Mouse (Mus musculus): ENCODE measurements around the gene Ston2. TPM values are rescaled to one million over a fixed set of nuclear protein-coding genes. Genes with fewer than 3 reads are reported as not detected.

Ston2 gene
- polyA plus RNA-seq, 1 experiment from 2014 or later, result 6.7 TPM

GRCm38 (mm10) chr12:91696231-91696630, 92.0 kb downstream of the Ston2 start:
- Histone ChIP-seq H3K9ac (ENCODE audit: low read depth, low read length) (no peak overlapping the region), H3K4me3 (ENCODE audit: low read depth, low read length) (no peak overlapping the region), H3K27ac (ENCODE audit: low read depth, low read length) (no peak overlapping the region), H3K27me3 (ENCODE audit: control insufficient read depth, insufficient read depth, low read length) (no peaks in the 10 kb centered on the region), H3K4me2 (no peak overlapping the region), H3K36me3 (ENCODE audit: control insufficient read depth, insufficient read depth, low read length) (no peaks in the 10 kb centered on the region), H3K4me1 (ENCODE audit: control insufficient read depth, insufficient read depth, low read length) (no peaks in the 10 kb centered on the region), H3K9me3 (replicated peaks; ENCODE audit: control insufficient read depth, low read length) (no peaks in the 10 kb centered on the region)
- ATAC-seq (replicated peaks; ENCODE audit: insufficient number of reproducible peaks, low FRiP score, low TSS enrichment), result no peak
- WGBS (ENCODE audit: insufficient replicate concordance), result 91% methylated on average over 4 of the region's 4 CpGs

- Histone ChIP-seq H3K36me3 (ENCODE audit: control insufficient read depth, insufficient read depth, low read length) (no peaks in the 10 kb centered on the region), H3K9me3 (replicated peaks; ENCODE audit: control insufficient read depth, low read length) (no peaks in the 10 kb centered on the region), H3K4me2 (no peak overlapping the region), H3K27me3 (ENCODE audit: control insufficient read depth, insufficient read depth, low read length) (no peaks in the 10 kb centered on the region), H3K4me3 (ENCODE audit: low read depth, low read length) (no peak overlapping the region), H3K27ac (ENCODE audit: low read depth, low read length) (no peak overlapping the region), H3K9ac (ENCODE audit: low read depth, low read length) (no peak overlapping the region), H3K4me1 (ENCODE audit: control insufficient read depth, insufficient read depth, low read length) (no peaks in the 10 kb centered on the region)
- ATAC-seq (replicated peaks; ENCODE audit: insufficient number of reproducible peaks, low FRiP score, low TSS enrichment), result no peak
- WGBS (ENCODE audit: insufficient replicate concordance), result 78% methylated on average over 4 of the region's 4 CpGs
Observed at GRCm38 (mm10) chr12:91695761-91696160, 92.4 kb downstream of the Ston2 start.

- no peaks in the 10 kb centered on the region for H3K36me3 ChIP-seq (ENCODE audit: control insufficient read depth, insufficient read depth, low read length)
- no peak overlapping the region for H3K27ac ChIP-seq (ENCODE audit: low read depth, low read length)
- no peak overlapping the region for H3K4me3 ChIP-seq (ENCODE audit: low read depth, low read length)
- H3K4me1 ChIP-seq (ENCODE audit: control insufficient read depth, insufficient read depth, low read length), result no peaks in the 10 kb centered on the region
- no peaks in the 10 kb centered on the region for H3K27me3 ChIP-seq (ENCODE audit: control insufficient read depth, insufficient read depth, low read length)
- 68% methylated on average over 4 of the region's 4 CpGs for WGBS (ENCODE audit: insufficient replicate concordance)
- no peaks in the 10 kb centered on the region for H3K9me3 ChIP-seq (replicated peaks; ENCODE audit: control insufficient read depth, low read length)
- no peak overlapping the region for H3K4me2 ChIP-seq
- no peak overlapping the region for H3K9ac ChIP-seq (ENCODE audit: low read depth, low read length)
- ATAC-seq (replicated peaks; ENCODE audit: insufficient number of reproducible peaks, low FRiP score, low TSS enrichment), result no peak
Observed at GRCm38 (mm10) chr12:91694748-91695147, 93.4 kb downstream of the Ston2 start.

GRCm38 (mm10) chr12:91693566-91693965, 94.6 kb downstream of the Ston2 start:
- no peak overlapping the region for H3K27ac ChIP-seq (ENCODE audit: low read depth, low read length)
- ATAC-seq (replicated peaks; ENCODE audit: insufficient number of reproducible peaks, low FRiP score, low TSS enrichment), result no peak
- WGBS (ENCODE audit: insufficient replicate concordance), result 74% methylated on average over 7 of the region's 7 CpGs
- H3K36me3 ChIP-seq (ENCODE audit: control insufficient read depth, insufficient read depth, low read length), result no peaks in the 10 kb centered on the region
- no peaks in the 10 kb centered on the region for H3K9me3 ChIP-seq (replicated peaks; ENCODE audit: control insufficient read depth, low read length)
- H3K27me3 ChIP-seq (ENCODE audit: control insufficient read depth, insufficient read depth, low read length), result no peaks in the 10 kb centered on the region
- no peak overlapping the region for H3K4me2 ChIP-seq
- H3K9ac ChIP-seq (ENCODE audit: low read depth, low read length), result no peak overlapping the region
- H3K4me3 ChIP-seq (ENCODE audit: low read depth, low read length), result no peak overlapping the region
- H3K4me1 ChIP-seq (ENCODE audit: control insufficient read depth, insufficient read depth, low read length), result no peaks in the 10 kb centered on the region

GRCm38 (mm10) chr12:91692991-91693390, 95.2 kb downstream of the Ston2 start:
- Histone ChIP-seq H3K27ac (ENCODE audit: low read depth, low read length) (no peak overlapping the region), H3K4me1 (ENCODE audit: control insufficient read depth, insufficient read depth, low read length) (no peaks in the 10 kb centered on the region), H3K27me3 (ENCODE audit: control insufficient read depth, insufficient read depth, low read length) (no peaks in the 10 kb centered on the region), H3K36me3 (ENCODE audit: control insufficient read depth, insufficient read depth, low read length) (no peaks in the 10 kb centered on the region), H3K9me3 (replicated peaks; ENCODE audit: control insufficient read depth, low read length) (no peaks in the 10 kb centered on the region), H3K9ac (ENCODE audit: low read depth, low read length) (no peak overlapping the region), H3K4me2 (no peak overlapping the region), H3K4me3 (ENCODE audit: low read depth, low read length) (no peak overlapping the region)
- ATAC-seq (replicated peaks; ENCODE audit: insufficient number of reproducible peaks, low FRiP score, low TSS enrichment), result no peak
- WGBS (ENCODE audit: insufficient replicate concordance), result 72% methylated on average over 3 of the region's 3 CpGs

GRCm38 (mm10) chr12:91685674-91686290, 102.4 kb downstream of the Ston2 start:
- Histone ChIP-seq H3K9ac (ENCODE audit: low read depth, low read length) (no peak overlapping the region), H3K4me2 (peak overlapping the region; percentile 44), H3K27me3 (ENCODE audit: control insufficient read depth, insufficient read depth, low read length) (no peaks in the 10 kb centered on the region), H3K4me3 (ENCODE audit: low read depth, low read length) (no peak overlapping the region), H3K4me1 (ENCODE audit: control insufficient read depth, insufficient read depth, low read length) (peaks cover 21% of the 10 kb centered on the region), H3K9me3 (replicated peaks; ENCODE audit: control insufficient read depth, low read length) (no peaks in the 10 kb centered on the region), H3K27ac (ENCODE audit: low read depth, low read length) (no peak overlapping the region), H3K36me3 (ENCODE audit: control insufficient read depth, insufficient read depth, low read length) (no peaks in the 10 kb centered on the region)
- peak; percentile 44; the same call in 1 of the 2 replicates for ATAC-seq (replicated peaks; ENCODE audit: insufficient number of reproducible peaks, low FRiP score, low TSS enrichment)
- WGBS (ENCODE audit: insufficient replicate concordance), result 10% methylated on average over 13 of the region's 13 CpGs

- Histone ChIP-seq H3K9ac (ENCODE audit: low read depth, low read length) (no peak overlapping the region), H3K27me3 (ENCODE audit: control insufficient read depth, insufficient read depth, low read length) (no peaks in the 10 kb centered on the region), H3K9me3 (replicated peaks; ENCODE audit: control insufficient read depth, low read length) (no peaks in the 10 kb centered on the region), H3K27ac (ENCODE audit: low read depth, low read length) (no peak overlapping the region), H3K4me1 (ENCODE audit: control insufficient read depth, insufficient read depth, low read length) (peaks cover 21% of the 10 kb centered on the region), H3K4me3 (ENCODE audit: low read depth, low read length) (no peak overlapping the region; the same call in 1 of the 2 replicates), H3K36me3 (ENCODE audit: control insufficient read depth, insufficient read depth, low read length) (no peaks in the 10 kb centered on the region), H3K4me2 (peak overlapping the region; percentile 55)
- 27% methylated on average over 11 of the region's 11 CpGs for WGBS (ENCODE audit: insufficient replicate concordance)
- no peak for ATAC-seq (replicated peaks; ENCODE audit: insufficient number of reproducible peaks, low FRiP score, low TSS enrichment)
Observed at GRCm38 (mm10) chr12:91684840-91685415, 103.3 kb downstream of the Ston2 start.

GRCm38 (mm10) chr12:91684101-91684839, 103.9 kb downstream of the Ston2 start:
- Histone ChIP-seq H3K9ac (ENCODE audit: low read depth, low read length) (no peak overlapping the region), H3K9me3 (replicated peaks; ENCODE audit: control insufficient read depth, low read length) (no peaks in the 10 kb centered on the region), H3K4me1 (ENCODE audit: control insufficient read depth, insufficient read depth, low read length) (peaks cover 21% of the 10 kb centered on the region), H3K4me2 (peak overlapping the region; percentile 55), H3K36me3 (ENCODE audit: control insufficient read depth, insufficient read depth, low read length) (no peaks in the 10 kb centered on the region), H3K27ac (ENCODE audit: low read depth, low read length) (no peak overlapping the region), H3K4me3 (ENCODE audit: low read depth, low read length) (peak overlapping the region; percentile 13), H3K27me3 (ENCODE audit: control insufficient read depth, insufficient read depth, low read length) (no peaks in the 10 kb centered on the region)
- 13% methylated on average over 15 of the region's 15 CpGs for WGBS (ENCODE audit: insufficient replicate concordance)
- no peak; the same call in 1 of the 2 replicates for ATAC-seq (replicated peaks; ENCODE audit: insufficient number of reproducible peaks, low FRiP score, low TSS enrichment)

Measured in heart, embryonic 11.5 days (tissue).